Mouse (Mus musculus) forebrain, embryonic 10.5 days (tissue): ENCODE measurements around the gene Tmem115. TPM values are rescaled to one million over a fixed set of nuclear protein-coding genes. Genes with fewer than 3 reads are reported as not detected.

ENCODE experiments used
- DNase-seq: peaks from one replicate; pipeline ENCODE4 v3.0.0-alpha.2; 2017; ENCODE audit warnings: low spot score; ENCODE audit errors: extremely low spot score
- H3K27ac ChIP-seq: fragments of 300-500 bp; sonication (generic); 2 replicates; pipeline ENCODE4 v1.5.1; 2016; ENCODE audit warnings: mild to moderate bottlenecking
- H3K27me3 ChIP-seq: fragments of 300-500 bp; sonication (generic); 2 replicates; pipeline ENCODE4 v1.6.1; 2016; ENCODE audit warnings: mild to moderate bottlenecking; ENCODE audit not compliant: poor library complexity, severe bottlenecking
- H3K36me3 ChIP-seq: fragments of 300-500 bp; sonication (generic); replicated peaks from 2 replicates; pipeline ENCODE4 v1.6.1; 2016; ENCODE audit warnings: mild to moderate bottlenecking, moderate library complexity
- H3K4me1 ChIP-seq: fragments of 300-500 bp; sonication (generic); 2 replicates; pipeline ENCODE4 v1.6.1; 2016
- H3K4me3 ChIP-seq: fragments of 300-500 bp; sonication (generic); 2 replicates; pipeline ENCODE4 v1.5.1; 2016; ENCODE audit warnings: mild to moderate bottlenecking, moderate library complexity
- H3K9me3 ChIP-seq: fragments of 300-500 bp; sonication (generic); 2 replicates; pipeline ENCODE4 v1.6.1; 2016; ENCODE audit warnings: mild to moderate bottlenecking, moderate library complexity
- WGBS: fragments of 180-500 bp; shearing (Covaris S2); methylation state at CpG from one replicate; pipeline ENCODE4 v1.1.7; 2016; 5-methylcytosine and 5-hydroxymethylcytosine counted together
- polyA plus RNA-seq: library from polyadenylated mRNA; unstranded; fragments of >200 nt; fragmentation: Nextera tagmentation; extraction: Ambion mirVana; gene quantifications from 2 replicates; pipeline ENCODE4 v1.2.1, GENCODE M21; 2016

Gene Tmem115
- polyA plus RNA-seq, 1 experiment from 2014 or later = 33.0 TPM

- no peak for DNase-seq
- H3K27me3 ChIP-seq = peaks cover 30% of the 10 kb centered on the region
- H3K36me3 ChIP-seq = peaks cover 25% of the 10 kb centered on the region
- H3K4me3 ChIP-seq = peak overlapping the region; percentile 16; the same call in 1 of the 2 replicates
- H3K9me3 ChIP-seq = no peaks in the 10 kb centered on the region
- WGBS = 85% methylated on average over 10 of the region's 10 CpGs
- H3K4me1 ChIP-seq = peaks cover 63% of the 10 kb centered on the region
- no peak overlapping the region for H3K27ac ChIP-seq
These were observed 11.5 kb downstream of the Tmem115 start for GRCm38 (mm10) chr9:107545199-107545598.

DNA sequence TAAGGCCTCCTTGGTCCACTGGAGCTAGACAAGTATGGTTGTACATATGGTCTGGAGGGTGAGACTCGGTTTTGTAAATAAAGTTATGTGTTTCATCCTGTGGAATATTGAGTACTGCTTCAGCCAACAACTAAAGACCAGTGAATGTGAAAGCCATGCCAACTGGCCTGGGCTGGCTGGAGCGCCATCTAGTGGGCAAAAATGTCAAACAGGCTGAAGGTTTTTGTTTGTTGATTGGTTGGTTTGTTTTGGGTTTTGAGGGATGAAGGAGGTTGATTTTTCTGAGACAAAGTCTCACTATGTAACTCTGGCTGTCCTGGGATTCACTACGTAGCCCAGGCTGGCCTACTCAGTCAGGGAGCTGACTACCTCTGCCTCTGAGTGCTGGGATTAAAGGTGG is 11.9 kb downstream of the Tmem115 start:
- peaks cover 34% of the 10 kb centered on the region for H3K27me3 ChIP-seq
- peak overlapping the region; percentile 16; the same call in 1 of the 2 replicates for H3K4me3 ChIP-seq
- peaks cover 63% of the 10 kb centered on the region for H3K4me1 ChIP-seq
- DNase-seq = peak; percentile 77
- H3K9me3 ChIP-seq = no peaks in the 10 kb centered on the region
- H3K36me3 ChIP-seq = peaks cover 23% of the 10 kb centered on the region
- WGBS = 5% methylated on average over 3 of the region's 3 CpGs
- no peak overlapping the region for H3K27ac ChIP-seq

DNA sequence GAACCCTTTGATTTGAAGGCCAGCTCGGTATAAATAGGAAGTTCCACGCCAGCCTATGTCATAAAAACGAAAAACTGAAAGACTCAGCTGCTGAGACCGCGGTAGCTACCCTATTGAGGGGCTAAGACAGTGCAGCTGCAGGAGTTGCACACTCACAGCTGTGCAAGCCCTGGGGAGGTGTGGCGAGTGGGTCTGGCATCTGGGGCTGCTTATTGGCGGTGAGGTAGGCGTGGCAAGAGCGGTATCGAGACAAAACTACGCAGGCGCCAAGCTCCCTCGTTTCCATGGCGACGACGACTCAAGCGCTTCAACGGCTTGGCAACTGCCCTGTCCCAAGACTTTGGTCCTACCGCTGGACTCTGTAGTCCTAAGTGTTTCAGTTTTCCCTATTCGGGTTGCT is 13.3 kb downstream of the Tmem115 start, which contains the start of gene Zmynd10:
Gene Zmynd10, plus strand, starts transcription at position 273 of the 400 bp plus-strand sequence.
- 5% methylated on average over 20 of the region's 20 CpGs for WGBS
- peak; percentile 91 for DNase-seq
- H3K36me3 ChIP-seq = peaks cover 23% of the 10 kb centered on the region
- peaks cover 48% of the 10 kb centered on the region for H3K27me3 ChIP-seq
- peak within 1 kb of the TSS; percentile 42 for H3K4me3 ChIP-seq
- H3K27ac ChIP-seq = peak within 1 kb of the TSS; percentile 59
- H3K9me3 ChIP-seq = no peaks in the 10 kb centered on the region
- H3K4me1 ChIP-seq = peaks cover 66% of the 10 kb centered on the region

- H3K27me3 ChIP-seq = peaks cover 58% of the 10 kb centered on the region
These were observed 14.2 kb downstream of the Tmem115 start for GRCm38 (mm10) chr9:107547957-107548356.

DNA sequence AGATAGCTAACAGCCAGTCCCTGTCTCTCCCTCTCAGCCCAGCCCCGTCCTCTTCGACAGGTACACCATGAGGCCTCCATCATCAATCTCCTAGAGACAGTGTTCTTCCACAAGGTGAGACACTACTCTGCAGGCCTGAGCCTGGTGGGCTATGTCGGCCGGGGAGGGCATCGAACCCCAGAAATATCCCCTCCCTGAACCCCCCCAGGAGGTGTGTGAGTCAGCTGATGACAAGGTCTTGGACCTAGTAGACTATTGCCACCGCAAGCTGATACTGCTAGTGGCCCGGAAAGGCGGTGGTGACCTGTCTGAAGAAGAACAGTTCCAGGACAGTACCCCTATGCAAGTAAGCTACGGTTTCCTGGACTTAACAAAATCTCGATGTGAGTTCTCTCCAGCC is 15.1 kb downstream of the Tmem115 start:
- H3K4me1 ChIP-seq = peaks cover 70% of the 10 kb centered on the region
- no peak for DNase-seq
- peak overlapping the region; percentile 9; the same call in 1 of the 2 replicates for H3K27ac ChIP-seq
- H3K9me3 ChIP-seq = no peaks in the 10 kb centered on the region
- no peak overlapping the region for H3K4me3 ChIP-seq
- 90% methylated on average over 10 of the region's 10 CpGs for WGBS
- peaks cover 16% of the 10 kb centered on the region for H3K36me3 ChIP-seq
- peaks cover 61% of the 10 kb centered on the region for H3K27me3 ChIP-seq

More at GRCm38 (mm10) chr9:107547957-107548356, 14.2 kb downstream of the Tmem115 start:
- Histone ChIP-seq H3K9me3 (no peaks in the 10 kb centered on the region), H3K36me3 (peaks cover 23% of the 10 kb centered on the region), H3K27ac (0 out of 2 replicates have a peak overlapping the region, but pooled peaks have one; percentile 35), H3K4me1 (peaks cover 66% of the 10 kb centered on the region), H3K4me3 (no peak overlapping the region)
- DNase-seq = no peak
- WGBS = 79% methylated on average over 5 of the region's 5 CpGs

DNA sequence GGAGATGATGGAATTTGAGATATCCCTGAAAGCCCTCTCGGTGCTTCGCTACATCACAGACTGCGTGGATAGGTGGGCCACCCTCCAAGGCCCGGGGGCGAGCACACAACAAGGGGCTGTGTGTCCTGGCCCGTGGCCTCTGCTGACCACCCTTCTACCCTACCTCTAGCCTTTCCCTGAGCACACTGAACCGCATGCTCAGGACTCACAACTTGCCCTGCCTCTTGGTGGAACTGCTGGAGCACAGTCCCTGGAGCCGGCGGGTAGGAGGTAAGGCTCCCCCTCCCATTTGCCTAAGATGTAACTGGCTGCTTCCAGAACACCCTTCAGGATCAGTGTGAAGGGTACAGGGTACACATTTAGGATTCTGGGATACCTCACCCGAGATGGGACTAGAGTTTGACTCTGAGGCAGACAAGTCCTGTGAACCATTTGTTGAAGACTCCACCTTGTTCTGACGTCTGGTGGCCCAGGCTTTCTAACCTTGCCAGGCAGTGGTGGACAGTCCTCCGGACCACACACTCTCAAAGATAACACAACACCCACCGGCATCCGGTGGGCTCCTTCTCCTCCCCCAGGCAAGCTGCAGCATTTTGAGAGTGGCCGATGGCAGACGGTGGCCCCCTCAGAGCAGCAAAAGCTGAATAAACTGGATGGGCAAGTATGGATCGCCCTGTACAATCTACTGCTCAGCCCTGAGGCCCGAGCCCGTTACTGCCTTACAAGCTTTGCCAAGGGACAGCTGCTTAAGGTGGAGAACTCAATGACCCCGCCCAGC is 15.7 kb downstream of the Tmem115 start:
- no peak for DNase-seq
- Histone ChIP-seq H3K27me3 (peaks cover 61% of the 10 kb centered on the region), H3K36me3 (peaks cover 10% of the 10 kb centered on the region), H3K27ac (peak overlapping the region; percentile 9; the same call in 1 of the 2 replicates), H3K4me3 (no peak overlapping the region), H3K9me3 (no peaks in the 10 kb centered on the region), H3K4me1 (peaks cover 74% of the 10 kb centered on the region)
- whole genome bisulfite sequencing = 89% methylated on average over 20 of the region's 20 CpGs

GRCm38 (mm10) chr9:107550491-107551116 is 16.9 kb downstream of the Tmem115 start:
- peak; percentile 41 for DNase-seq
- H3K27ac ChIP-seq = peak overlapping the region; percentile 88
- WGBS = 21% methylated on average over 23 of the region's 23 CpGs
- no peaks in the 10 kb centered on the region for H3K9me3 ChIP-seq
- H3K4me1 ChIP-seq = peaks cover 85% of the 10 kb centered on the region
- H3K4me3 ChIP-seq = peak overlapping the region; percentile 88
- peaks cover 61% of the 10 kb centered on the region for H3K27me3 ChIP-seq
- H3K36me3 ChIP-seq = no peaks in the 10 kb centered on the region

- peak within 1 kb of the TSS; percentile 88 for H3K4me3 ChIP-seq
- peaks cover 4% of the 10 kb centered on the region; the same call in 1 of the 2 replicates for H3K36me3 ChIP-seq
- DNase-seq = peak; percentile 74
- H3K27ac ChIP-seq = peak within 1 kb of the TSS; percentile 88
- under 1% methylated on average over 63 of the region's 63 CpGs for WGBS
- no peaks in the 10 kb centered on the region for H3K9me3 ChIP-seq
- peaks cover 85% of the 10 kb centered on the region for H3K4me1 ChIP-seq
- peaks cover 61% of the 10 kb centered on the region for H3K27me3 ChIP-seq
These were observed 17.6 kb downstream of the Tmem115 start, which contains the start of gene Rassf1 for GRCm38 (mm10) chr9:107551117-107551889. TSS of gene Rassf1 (plus strand) at chr9:107551555.

GRCm38 (mm10) chr9:107551890-107552355 is 18.2 kb downstream of the Tmem115 start:
- H3K4me1 ChIP-seq = peaks cover 85% of the 10 kb centered on the region

GRCm38 (mm10) chr9:107552690-107553393 is 19.1 kb downstream of the Tmem115 start:
- Histone ChIP-seq H3K36me3 (peaks cover 19% of the 10 kb centered on the region), H3K27me3 (peaks cover 54% of the 10 kb centered on the region), H3K4me3 (peak overlapping the region; percentile 88), H3K9me3 (no peaks in the 10 kb centered on the region), H3K27ac (peak overlapping the region; percentile 96), H3K4me1 (peaks cover 78% of the 10 kb centered on the region)
- no peak for DNase-seq
- WGBS = 79% methylated on average over 5 of the region's 5 CpGs

More at GRCm38 (mm10) chr9:107551890-107552355, 18.2 kb downstream of the Tmem115 start:
- DNase-seq = no peak
- H3K36me3 ChIP-seq = peaks cover 10% of the 10 kb centered on the region
- H3K4me3 ChIP-seq = peak overlapping the region; percentile 88
- peak overlapping the region; percentile 88 for H3K27ac ChIP-seq
- H3K27me3 ChIP-seq = peaks cover 61% of the 10 kb centered on the region
- 2% methylated on average over 8 of the region's 8 CpGs for WGBS
- H3K9me3 ChIP-seq = no peaks in the 10 kb centered on the region

DNA sequence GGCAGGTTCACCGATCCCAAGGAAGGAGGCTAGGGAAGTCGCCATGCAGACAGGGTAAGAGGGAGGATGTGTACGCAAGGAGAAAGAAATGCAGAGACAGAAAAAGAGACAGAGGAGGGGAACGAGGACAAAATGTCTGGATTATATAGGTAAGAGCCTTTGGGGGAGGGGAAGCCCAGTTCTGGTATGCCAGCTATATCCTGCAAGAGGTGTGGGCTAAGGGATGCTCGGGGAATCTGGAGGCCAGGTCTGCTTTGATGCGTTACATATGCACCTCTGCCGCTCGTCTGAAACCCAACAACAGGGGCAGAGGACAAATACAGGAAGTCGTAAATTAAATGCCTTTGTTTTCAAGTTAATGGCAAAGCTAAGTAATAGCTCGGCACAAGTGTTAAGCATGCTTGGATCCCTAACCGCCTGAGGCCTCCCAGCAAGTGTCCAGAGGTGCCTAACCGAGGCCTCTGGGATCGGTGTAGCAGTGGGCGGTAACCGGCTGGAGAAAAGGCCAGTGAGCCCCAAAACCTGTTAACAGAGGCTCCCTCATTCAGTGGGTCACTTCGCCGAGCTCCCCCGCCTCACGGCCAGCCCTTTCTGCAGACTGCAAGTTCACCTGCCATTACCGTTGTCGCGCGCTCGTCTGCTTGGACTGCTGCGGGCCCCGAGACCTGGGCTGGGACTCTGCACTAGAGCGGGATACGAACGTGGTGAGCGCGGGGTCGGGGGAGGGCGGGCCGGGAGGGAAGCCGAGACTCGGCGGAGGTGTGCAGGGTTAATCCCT is 20.0 kb downstream of the Tmem115 start:
- Histone ChIP-seq H3K36me3 (peaks cover 28% of the 10 kb centered on the region), H3K9me3 (no peaks in the 10 kb centered on the region), H3K4me1 (peaks cover 73% of the 10 kb centered on the region), H3K27me3 (peaks cover 46% of the 10 kb centered on the region), H3K27ac (peak overlapping the region; percentile 96), H3K4me3 (peak overlapping the region; percentile 88)
- 6% methylated on average over 37 of the region's 37 CpGs for WGBS
- DNase-seq = no peak
